Mouse (Mus musculus): ENCODE results near the gene Padi2. TPM values are rescaled to one million over a fixed set of nuclear protein-coding genes. Genes with fewer than 3 reads are reported as not detected.

Gene Padi2
- polyA plus RNA-seq, 1 experiment from 2014 or later = 16.1 TPM

- Histone ChIP-seq H3K4me1 (ENCODE audit: control insufficient read depth, insufficient read depth, low read length) (no peaks in the 10 kb centered on the region), H3K36me3 (ENCODE audit: control insufficient read depth, insufficient read depth, low read length) (no peaks in the 10 kb centered on the region), H3K4me3 (ENCODE audit: low read depth, low read length) (no peak overlapping the region), H3K4me2 (ENCODE audit: low read depth, low read length) (no peak overlapping the region), H3K27ac (replicated peaks; ENCODE audit: low read depth, low read length) (no peak overlapping the region), H3K27me3 (replicated peaks; ENCODE audit: control insufficient read depth, insufficient read depth, low read length) (no peaks in the 10 kb centered on the region), H3K9ac (ENCODE audit: low read depth, low read length) (no peak overlapping the region), H3K9me3 (ENCODE audit: control insufficient read depth, low read length) (peaks cover 12% of the 10 kb centered on the region; the same call in 1 of the 2 replicates)
- no peak for DNase-seq (ENCODE audit: low spot score)
- WGBS = 95% methylated on average over 14 of the region's 14 CpGs
- ATAC-seq (ENCODE audit: low read depth) = no peak
Measured at GRCm38 (mm10) chr4:140891525-140892162, 14.5 kb upstream of the Padi2 start.

DNA sequence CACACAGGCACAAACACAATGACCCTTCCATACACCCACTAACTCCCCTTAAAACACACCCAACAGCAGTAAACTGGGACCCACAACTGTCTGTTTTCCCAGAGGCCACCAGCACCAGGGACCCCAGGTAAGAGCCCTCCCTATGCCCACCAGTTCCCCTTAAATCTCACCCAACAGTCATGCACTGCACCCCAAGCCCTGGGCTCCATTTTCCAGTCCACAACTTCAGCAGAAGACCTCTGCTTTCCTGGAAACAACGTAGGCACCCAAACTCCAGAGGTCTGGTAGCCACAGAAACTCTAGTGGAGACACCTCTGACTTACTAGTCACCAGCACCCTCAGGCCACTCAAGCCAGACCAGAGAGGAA, 14.0 kb upstream of the Padi2 start:
- Histone ChIP-seq H3K4me3 (ENCODE audit: low read depth, low read length) (no peak overlapping the region), H3K36me3 (ENCODE audit: control insufficient read depth, insufficient read depth, low read length) (no peaks in the 10 kb centered on the region), H3K9me3 (ENCODE audit: control insufficient read depth, low read length) (peaks cover 12% of the 10 kb centered on the region; the same call in 1 of the 2 replicates), H3K4me1 (ENCODE audit: control insufficient read depth, insufficient read depth, low read length) (no peaks in the 10 kb centered on the region), H3K4me2 (ENCODE audit: low read depth, low read length) (no peak overlapping the region), H3K27ac (replicated peaks; ENCODE audit: low read depth, low read length) (no peak overlapping the region), H3K9ac (ENCODE audit: low read depth, low read length) (no peak overlapping the region), H3K27me3 (replicated peaks; ENCODE audit: control insufficient read depth, insufficient read depth, low read length) (no peaks in the 10 kb centered on the region)
- 74% methylated on average over 1 of the region's 1 CpGs for WGBS
- DNase-seq (ENCODE audit: low spot score) = no peak
- no peak for ATAC-seq (ENCODE audit: low read depth)

DNA sequence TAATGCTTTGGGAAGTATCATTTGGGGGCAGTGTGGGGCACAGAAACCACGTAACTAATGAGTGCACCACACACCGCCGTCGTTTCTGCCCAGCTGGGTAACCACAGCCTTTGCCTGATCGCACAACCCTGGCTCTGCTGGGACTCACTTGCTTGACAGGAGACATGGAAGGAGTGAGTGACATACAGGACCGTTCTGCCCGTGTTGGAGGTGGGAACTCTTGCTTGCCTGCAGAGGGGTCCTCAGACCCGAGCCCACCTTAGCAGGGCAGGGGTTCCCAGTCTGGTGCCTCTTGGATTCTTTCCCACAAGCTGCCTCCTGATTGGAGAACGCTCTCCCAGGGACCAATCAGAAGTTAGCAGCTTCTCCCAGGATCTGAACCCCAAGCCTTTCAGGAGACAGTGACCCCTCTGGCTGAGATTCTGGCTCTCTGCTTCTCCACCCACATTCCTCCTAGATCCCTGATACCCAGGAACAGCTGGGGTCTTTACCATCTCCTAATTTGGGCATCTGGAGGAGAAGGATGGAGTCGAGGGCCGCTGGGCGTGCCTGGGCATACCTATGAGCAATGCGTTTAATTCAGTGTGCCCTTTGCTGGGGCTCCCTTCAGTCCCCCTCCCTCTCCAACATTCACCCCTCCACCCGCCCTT, 1.2 kb upstream of the Padi2 start:
- H3K4me1 ChIP-seq (ENCODE audit: control insufficient read depth, insufficient read depth, low read length) = peaks cover 3% of the 10 kb centered on the region; the same call in 1 of the 2 replicates
- H3K4me2 ChIP-seq (ENCODE audit: low read depth, low read length) = no peak overlapping the region
- no peak for ATAC-seq (ENCODE audit: low read depth)
- no peaks in the 10 kb centered on the region for H3K9me3 ChIP-seq (ENCODE audit: control insufficient read depth, low read length)
- H3K27ac ChIP-seq (replicated peaks; ENCODE audit: low read depth, low read length) = no peak overlapping the region
- DNase-seq (ENCODE audit: low spot score) = no peak
- H3K36me3 ChIP-seq (ENCODE audit: control insufficient read depth, insufficient read depth, low read length) = no peaks in the 10 kb centered on the region
- peaks cover 39% of the 10 kb centered on the region for H3K27me3 ChIP-seq (replicated peaks; ENCODE audit: control insufficient read depth, insufficient read depth, low read length)
- no peak overlapping the region for H3K4me3 ChIP-seq (ENCODE audit: low read depth, low read length)
- H3K9ac ChIP-seq (ENCODE audit: low read depth, low read length) = no peak overlapping the region
- 42% methylated on average over 14 of the region's 14 CpGs for WGBS

DNA sequence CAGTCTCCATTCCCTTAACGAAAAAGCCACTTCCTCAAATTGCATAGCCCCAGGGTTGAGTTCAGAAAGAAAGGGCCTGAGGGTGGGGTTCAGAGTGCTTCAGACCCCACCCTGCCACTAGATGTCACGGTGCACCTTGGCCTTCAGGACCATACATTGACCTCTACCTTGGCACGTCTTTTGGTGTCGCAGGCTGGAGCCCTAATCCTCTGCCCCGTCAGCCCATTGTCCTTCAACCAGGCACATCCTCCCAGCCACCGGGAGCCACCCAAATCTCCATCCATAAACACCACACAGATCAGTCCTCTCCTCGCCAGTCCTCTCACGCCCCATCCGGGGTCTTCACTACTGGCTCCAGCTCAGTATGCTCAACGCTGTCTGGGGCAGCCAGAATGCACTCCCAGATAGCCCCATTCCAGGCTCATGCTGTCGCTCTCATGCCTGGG, 695 bp upstream of the Padi2 start:
- peaks cover 39% of the 10 kb centered on the region for H3K27me3 ChIP-seq (replicated peaks; ENCODE audit: control insufficient read depth, insufficient read depth, low read length)
- H3K9me3 ChIP-seq (ENCODE audit: control insufficient read depth, low read length) = no peaks in the 10 kb centered on the region
- WGBS = 11% methylated on average over 11 of the region's 11 CpGs
- H3K36me3 ChIP-seq (ENCODE audit: control insufficient read depth, insufficient read depth, low read length) = no peaks in the 10 kb centered on the region
- peak overlapping the region; percentile 61 for H3K4me2 ChIP-seq (ENCODE audit: low read depth, low read length)
- H3K9ac ChIP-seq (ENCODE audit: low read depth, low read length) = 0 out of 2 replicates have a peak overlapping the region, but pooled peaks have one; percentile 27
- peak overlapping the region; percentile 33; the same call in 1 of the 2 replicates for H3K4me3 ChIP-seq (ENCODE audit: low read depth, low read length)
- peaks cover 3% of the 10 kb centered on the region; the same call in 1 of the 2 replicates for H3K4me1 ChIP-seq (ENCODE audit: control insufficient read depth, insufficient read depth, low read length)
- no peak overlapping the region for H3K27ac ChIP-seq (replicated peaks; ENCODE audit: low read depth, low read length)
- ATAC-seq (ENCODE audit: low read depth) (no peak), DNase-seq (ENCODE audit: low spot score) (no peak)

DNA sequence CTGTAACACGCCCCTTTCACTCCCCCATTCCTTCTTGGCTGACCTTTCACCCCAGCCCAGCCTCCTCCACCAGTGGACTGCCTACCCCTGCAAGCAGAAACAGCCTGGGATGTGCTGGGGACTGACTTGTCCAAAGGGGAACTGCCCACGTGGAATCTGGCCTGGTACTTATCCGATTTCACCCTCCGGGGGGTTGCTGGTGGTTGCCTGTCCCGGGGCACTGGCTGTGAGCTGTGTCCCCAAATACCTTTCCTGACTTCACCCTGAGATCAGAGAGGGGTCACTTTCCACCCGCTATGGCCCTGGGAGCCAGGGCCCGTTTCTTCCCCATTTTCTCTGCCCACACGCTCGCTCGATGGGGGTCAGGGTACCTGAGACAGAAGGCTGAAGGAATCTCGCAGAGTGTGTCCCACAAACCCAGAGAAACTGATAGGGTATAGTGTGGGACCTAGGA, 710 bp downstream of the Padi2 start:
- Histone ChIP-seq H3K9ac (ENCODE audit: low read depth, low read length) (no peak overlapping the region), H3K27ac (replicated peaks; ENCODE audit: low read depth, low read length) (no peak overlapping the region), H3K4me1 (ENCODE audit: control insufficient read depth, insufficient read depth, low read length) (peaks cover 3% of the 10 kb centered on the region; the same call in 1 of the 2 replicates), H3K27me3 (replicated peaks; ENCODE audit: control insufficient read depth, insufficient read depth, low read length) (peaks cover 39% of the 10 kb centered on the region), H3K36me3 (ENCODE audit: control insufficient read depth, insufficient read depth, low read length) (no peaks in the 10 kb centered on the region), H3K9me3 (ENCODE audit: control insufficient read depth, low read length) (no peaks in the 10 kb centered on the region), H3K4me3 (ENCODE audit: low read depth, low read length) (no peak overlapping the region), H3K4me2 (ENCODE audit: low read depth, low read length) (peak overlapping the region; percentile 61; the same call in 1 of the 2 replicates)
- ATAC-seq (ENCODE audit: low read depth) = no peak
- WGBS = 43% methylated on average over 11 of the region's 11 CpGs
- DNase-seq (ENCODE audit: low spot score) = no peak

DNA sequence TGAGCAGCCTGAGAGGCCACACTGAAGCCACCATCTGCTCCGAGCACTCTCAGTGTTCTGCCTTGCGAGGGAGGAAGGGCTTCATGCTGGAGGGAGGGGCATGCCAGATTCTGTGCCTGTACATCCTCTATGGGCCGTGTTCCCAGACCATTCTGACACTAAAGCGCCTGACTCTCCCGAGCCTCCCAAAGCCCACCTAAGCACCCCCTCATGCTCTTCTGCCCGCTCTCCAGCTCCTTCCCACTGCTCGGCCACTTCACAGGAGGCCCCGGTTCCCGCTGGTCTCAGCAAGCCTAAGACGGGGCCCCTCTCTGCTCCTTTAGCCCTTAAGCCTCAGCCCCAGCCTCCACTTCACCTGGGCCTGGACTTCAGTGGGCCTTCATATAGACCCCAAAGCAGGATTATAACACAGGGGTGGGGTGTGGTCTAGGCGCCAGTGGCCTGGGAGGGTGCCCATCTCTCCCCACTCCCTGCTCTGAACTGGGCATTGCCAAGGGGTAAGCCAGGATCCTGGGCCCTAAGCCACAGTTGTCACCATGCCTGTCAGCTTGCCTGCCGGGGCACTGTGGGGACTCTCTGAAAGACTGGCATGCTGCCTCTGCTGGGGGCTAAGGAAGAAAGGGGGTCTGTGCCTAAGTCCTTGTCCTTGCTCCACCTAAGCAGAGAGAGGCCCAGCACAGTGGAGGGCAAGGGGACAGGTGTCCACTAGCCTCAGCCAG, 1.3 kb downstream of the Padi2 start:
- no peak overlapping the region for H3K9ac ChIP-seq (ENCODE audit: low read depth, low read length)
- WGBS = 47% methylated on average over 7 of the region's 12 CpGs
- peaks cover 3% of the 10 kb centered on the region; the same call in 1 of the 2 replicates for H3K4me1 ChIP-seq (ENCODE audit: control insufficient read depth, insufficient read depth, low read length)
- H3K27ac ChIP-seq (replicated peaks; ENCODE audit: low read depth, low read length) = no peak overlapping the region
- DNase-seq (ENCODE audit: low spot score) (no peak), ATAC-seq (ENCODE audit: low read depth) (no peak)
- no peak overlapping the region for H3K4me3 ChIP-seq (ENCODE audit: low read depth, low read length)
- H3K9me3 ChIP-seq (ENCODE audit: control insufficient read depth, low read length) = no peaks in the 10 kb centered on the region
- peaks cover 39% of the 10 kb centered on the region for H3K27me3 ChIP-seq (replicated peaks; ENCODE audit: control insufficient read depth, insufficient read depth, low read length)
- no peak overlapping the region for H3K4me2 ChIP-seq (ENCODE audit: low read depth, low read length)
- H3K36me3 ChIP-seq (ENCODE audit: control insufficient read depth, insufficient read depth, low read length) = no peaks in the 10 kb centered on the region

DNA sequence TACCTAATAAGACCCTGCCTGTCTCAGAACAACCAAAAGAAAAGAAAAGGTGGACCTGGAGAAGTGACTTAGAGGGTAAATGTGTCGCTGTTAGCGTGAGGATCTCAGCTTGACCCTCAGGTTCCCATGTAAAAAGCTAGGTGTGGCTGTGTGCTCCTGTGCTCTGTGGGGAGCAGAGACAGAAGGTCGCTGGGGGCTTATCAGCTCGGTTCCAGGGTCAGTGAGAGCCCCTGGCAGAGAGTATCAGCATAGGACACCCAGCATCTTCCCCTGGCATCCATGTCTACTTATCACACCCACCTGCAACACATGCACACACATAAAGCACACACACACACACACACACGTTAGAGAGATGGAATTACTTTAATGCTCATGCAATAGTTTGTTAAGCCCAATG, 2.5 kb downstream of the Padi2 start:
- Histone ChIP-seq H3K36me3 (ENCODE audit: control insufficient read depth, insufficient read depth, low read length) (no peaks in the 10 kb centered on the region), H3K4me3 (ENCODE audit: low read depth, low read length) (no peak overlapping the region), H3K9me3 (ENCODE audit: control insufficient read depth, low read length) (no peaks in the 10 kb centered on the region), H3K27ac (replicated peaks; ENCODE audit: low read depth, low read length) (no peak overlapping the region), H3K9ac (ENCODE audit: low read depth, low read length) (no peak overlapping the region), H3K4me1 (ENCODE audit: control insufficient read depth, insufficient read depth, low read length) (peaks cover 3% of the 10 kb centered on the region; the same call in 1 of the 2 replicates), H3K27me3 (replicated peaks; ENCODE audit: control insufficient read depth, insufficient read depth, low read length) (peaks cover 39% of the 10 kb centered on the region), H3K4me2 (ENCODE audit: low read depth, low read length) (no peak overlapping the region)
- no peak for ATAC-seq (ENCODE audit: low read depth)
- 62% methylated on average over 5 of the region's 5 CpGs for WGBS
- no peak for DNase-seq (ENCODE audit: low spot score)

- Histone ChIP-seq H3K9ac (ENCODE audit: low read depth, low read length) (no peak overlapping the region), H3K9me3 (ENCODE audit: control insufficient read depth, low read length) (no peaks in the 10 kb centered on the region), H3K4me1 (ENCODE audit: control insufficient read depth, insufficient read depth, low read length) (peaks cover 4% of the 10 kb centered on the region; the same call in 1 of the 2 replicates), H3K36me3 (ENCODE audit: control insufficient read depth, insufficient read depth, low read length) (no peaks in the 10 kb centered on the region), H3K4me3 (ENCODE audit: low read depth, low read length) (no peak overlapping the region), H3K4me2 (ENCODE audit: low read depth, low read length) (no peak overlapping the region), H3K27ac (replicated peaks; ENCODE audit: low read depth, low read length) (no peak overlapping the region), H3K27me3 (replicated peaks; ENCODE audit: control insufficient read depth, insufficient read depth, low read length) (peaks cover 33% of the 10 kb centered on the region)
- WGBS = 79% methylated on average over 4 of the region's 4 CpGs
- ATAC-seq (ENCODE audit: low read depth) (no peak), DNase-seq (ENCODE audit: low spot score) (no peak)
Measured at GRCm38 (mm10) chr4:140909536-140909935, 3.4 kb downstream of the Padi2 start.

All from embryonic facial prominence, embryonic 14.5 days (tissue).